Mouse (Mus musculus): Measurements from ENCODE around the gene Asrgl1. TPM values are rescaled to one million over a fixed set of nuclear protein-coding genes. Genes with fewer than 3 reads are reported as not detected.

The Asrgl1 gene
- polyA plus RNA-seq, 1 experiment from 2014 or later = 20.3 TPM

DNA sequence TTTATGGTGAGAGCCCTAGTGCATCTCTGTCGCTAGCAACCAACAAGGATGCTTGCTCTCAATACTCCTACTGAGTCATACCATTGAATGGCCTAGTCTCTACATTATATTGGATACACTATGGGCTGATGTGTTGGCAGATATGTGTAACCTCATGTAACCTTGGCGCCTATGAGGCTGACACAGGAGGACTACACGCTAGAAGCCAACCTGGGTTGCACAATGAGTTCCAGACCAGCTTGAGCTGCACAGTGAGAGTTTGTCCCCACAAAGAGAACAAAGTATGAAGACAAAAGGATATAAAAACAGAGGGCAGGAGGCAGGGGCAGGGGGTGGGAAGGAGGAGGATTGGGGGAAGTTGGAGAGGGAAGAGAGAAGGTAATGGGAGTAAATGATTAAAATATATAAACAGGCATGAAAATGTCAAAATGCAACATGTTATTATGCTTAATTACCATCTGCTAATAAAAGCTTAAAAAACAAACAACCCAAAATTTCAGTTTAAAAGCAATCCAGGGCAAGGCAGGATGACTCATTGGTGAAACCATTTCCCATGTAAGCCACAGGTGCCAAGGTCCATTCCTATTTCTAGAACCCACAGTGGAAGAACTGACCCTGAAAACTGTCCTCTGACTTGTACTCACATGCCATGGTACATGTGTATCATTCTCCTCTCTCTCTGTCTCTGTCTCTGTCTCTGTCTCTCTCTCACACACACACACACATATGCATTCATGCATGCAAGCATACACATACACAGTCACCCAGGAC lies 15.6 kb downstream of the Asrgl1 start:
- Histone ChIP-seq H3K9ac (no peak overlapping the region), H3K9me3 (no peaks in the 10 kb centered on the region), H3K36me3 (replicated peaks) (no peaks in the 10 kb centered on the region), H3K4me2 (no peak overlapping the region), H3K27ac (no peak overlapping the region), H3K27me3 (replicated peaks) (no peaks in the 10 kb centered on the region), H3K4me1 (no peaks in the 10 kb centered on the region), H3K4me3 (no peak overlapping the region)
- ATAC-seq (replicated peaks) = no peak
- WGBS = 90% methylated on average over 3 of the region's 3 CpGs

DNA sequence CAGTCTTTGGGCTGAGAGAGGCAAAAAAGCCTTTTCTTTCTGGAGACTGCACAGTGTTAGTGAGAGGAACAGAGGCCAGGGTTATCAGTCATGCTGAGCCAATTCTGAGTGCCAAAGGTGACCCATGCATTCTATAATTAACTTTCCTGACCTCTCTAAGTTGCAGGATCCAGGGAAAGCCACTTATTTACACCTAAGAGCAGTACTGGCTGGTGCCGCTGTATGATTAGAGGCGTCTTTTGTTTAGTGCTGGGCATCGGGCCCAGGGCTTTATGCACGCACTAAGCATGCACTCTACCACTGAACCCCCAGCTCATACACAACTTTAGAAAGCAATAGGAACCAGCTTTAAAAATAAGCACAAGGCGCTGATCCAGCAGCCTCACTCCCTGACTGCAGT lies 18.2 kb downstream of the Asrgl1 start:
- Histone ChIP-seq H3K4me3 (no peak overlapping the region), H3K4me2 (no peak overlapping the region), H3K9me3 (no peaks in the 10 kb centered on the region), H3K4me1 (no peaks in the 10 kb centered on the region), H3K27ac (no peak overlapping the region), H3K9ac (no peak overlapping the region), H3K27me3 (replicated peaks) (no peaks in the 10 kb centered on the region), H3K36me3 (replicated peaks) (0 out of 2 replicates have a peak, but pooled peaks cover 3% of the 10 kb centered on the region)
- WGBS = 77% methylated on average over 5 of the region's 5 CpGs
- ATAC-seq (replicated peaks) = no peak

- Histone ChIP-seq H3K27me3 (replicated peaks) (no peaks in the 10 kb centered on the region), H3K27ac (no peak overlapping the region), H3K9ac (no peak overlapping the region), H3K4me3 (no peak overlapping the region), H3K9me3 (no peaks in the 10 kb centered on the region), H3K36me3 (replicated peaks) (0 out of 2 replicates have a peak, but pooled peaks cover 3% of the 10 kb centered on the region), H3K4me2 (no peak overlapping the region), H3K4me1 (no peaks in the 10 kb centered on the region)
- 85% methylated on average over 4 of the region's 4 CpGs for WGBS
- no peak for ATAC-seq (replicated peaks)
These were observed 19.2 kb downstream of the Asrgl1 start for GRCm38 (mm10) chr19:9116268-9116667.

- Histone ChIP-seq H3K4me1 (no peaks in the 10 kb centered on the region), H3K9ac (no peak overlapping the region), H3K27ac (no peak overlapping the region), H3K9me3 (no peaks in the 10 kb centered on the region), H3K4me3 (no peak overlapping the region), H3K36me3 (replicated peaks) (0 out of 2 replicates have a peak, but pooled peaks cover 3% of the 10 kb centered on the region), H3K4me2 (no peak overlapping the region), H3K27me3 (replicated peaks) (no peaks in the 10 kb centered on the region)
- ATAC-seq (replicated peaks) = no peak
- 83% methylated on average over 8 of the region's 8 CpGs for WGBS
These were observed 23.4 kb downstream of the Asrgl1 start for GRCm38 (mm10) chr19:9112043-9112442.

DNA sequence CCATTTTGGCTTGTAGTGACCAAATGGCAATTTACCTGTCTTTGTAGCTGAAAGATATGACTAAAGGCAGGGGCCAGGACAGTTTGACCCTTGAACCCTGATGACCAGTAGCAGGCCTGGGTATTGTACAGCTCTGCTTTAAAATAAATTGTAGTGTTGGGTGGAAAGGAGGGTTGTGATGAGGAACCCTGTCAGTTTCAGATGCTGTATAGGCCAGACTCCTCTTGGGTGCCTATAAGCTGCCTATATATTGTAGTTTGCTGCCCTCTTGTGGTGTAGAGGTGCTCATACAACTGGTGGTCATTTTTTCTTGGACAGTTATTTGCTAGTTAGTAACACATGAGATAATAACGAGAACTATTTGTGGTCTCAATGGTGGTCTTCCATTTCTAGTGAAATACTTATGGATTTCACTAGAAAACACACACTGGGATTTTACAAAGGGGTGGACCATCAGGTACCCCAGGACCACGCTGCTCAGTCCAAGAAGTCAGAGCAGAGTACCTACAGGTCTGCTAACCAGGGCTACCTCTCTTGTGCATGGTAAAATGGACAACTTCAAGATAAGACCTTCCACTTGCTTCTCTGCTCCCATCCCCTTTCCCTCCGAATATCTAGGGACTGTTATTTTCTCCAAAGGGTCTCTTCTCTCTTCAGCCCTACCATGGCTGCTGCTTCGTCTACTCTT lies 25.1 kb downstream of the Asrgl1 start:
- Histone ChIP-seq H3K4me1 (no peaks in the 10 kb centered on the region), H3K36me3 (replicated peaks) (0 out of 2 replicates have a peak, but pooled peaks cover 3% of the 10 kb centered on the region), H3K4me2 (no peak overlapping the region), H3K9me3 (no peaks in the 10 kb centered on the region), H3K27ac (no peak overlapping the region), H3K27me3 (replicated peaks) (no peaks in the 10 kb centered on the region), H3K9ac (no peak overlapping the region), H3K4me3 (no peak overlapping the region)
- ATAC-seq (replicated peaks) = peak; percentile 93
- WGBS = 59% methylated on average over 4 of the region's 4 CpGs

GRCm38 (mm10) chr19:9108536-9108935 lies 26.9 kb downstream of the Asrgl1 start:
- H3K4me3 ChIP-seq = no peak overlapping the region
- no peaks in the 10 kb centered on the region for H3K9me3 ChIP-seq
- 97% methylated on average over 1 of the region's 1 CpGs for whole genome bisulfite sequencing
- no peak overlapping the region for H3K4me2 ChIP-seq
- no peaks in the 10 kb centered on the region for H3K4me1 ChIP-seq
- no peaks in the 10 kb centered on the region for H3K36me3 ChIP-seq (replicated peaks)
- ATAC-seq (replicated peaks) = no peak
- H3K27me3 ChIP-seq (replicated peaks) = no peaks in the 10 kb centered on the region
- H3K27ac ChIP-seq = no peak overlapping the region
- H3K9ac ChIP-seq = no peak overlapping the region

DNA sequence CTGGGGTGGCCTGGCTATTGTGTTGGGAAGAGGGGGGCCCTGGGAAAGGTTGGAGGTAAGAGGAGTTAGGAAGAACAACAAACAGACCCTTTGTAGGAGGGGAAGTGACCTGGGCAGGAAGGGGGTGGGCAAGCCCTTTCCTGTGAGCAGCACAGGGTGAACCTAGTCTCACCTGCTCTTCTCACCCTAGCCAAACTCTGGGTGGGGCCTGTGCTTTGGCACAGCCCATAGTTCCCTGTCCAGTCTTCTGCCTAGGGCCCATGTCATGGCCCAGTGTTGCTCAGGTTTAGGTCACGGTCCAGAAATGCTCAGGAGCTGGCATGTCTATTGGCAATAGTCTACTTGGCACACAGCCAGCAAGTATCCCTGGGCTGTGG lies 28.1 kb downstream of the Asrgl1 start:
- no peaks in the 10 kb centered on the region for H3K27me3 ChIP-seq (replicated peaks)
- no peak overlapping the region for H3K27ac ChIP-seq
- no peak for ATAC-seq (replicated peaks)
- H3K4me3 ChIP-seq = no peak overlapping the region
- no peaks in the 10 kb centered on the region for H3K9me3 ChIP-seq
- 69% methylated on average over 1 of the region's 1 CpGs for WGBS
- no peaks in the 10 kb centered on the region for H3K4me1 ChIP-seq
- no peak overlapping the region for H3K9ac ChIP-seq
- H3K36me3 ChIP-seq (replicated peaks) = no peaks in the 10 kb centered on the region
- H3K4me2 ChIP-seq = no peak overlapping the region

- Histone ChIP-seq H3K27ac (no peak overlapping the region), H3K4me3 (no peak overlapping the region), H3K9me3 (no peaks in the 10 kb centered on the region), H3K36me3 (replicated peaks) (no peaks in the 10 kb centered on the region), H3K27me3 (replicated peaks) (no peaks in the 10 kb centered on the region), H3K4me1 (no peaks in the 10 kb centered on the region), H3K9ac (no peak overlapping the region), H3K4me2 (no peak overlapping the region)
- 58% methylated on average over 4 of the region's 4 CpGs for WGBS
- no peak for ATAC-seq (replicated peaks)
These were observed 28.6 kb downstream of the Asrgl1 start for GRCm38 (mm10) chr19:9106751-9107378.

GRCm38 (mm10) chr19:9106096-9106495 lies 29.3 kb downstream of the Asrgl1 start:
- Histone ChIP-seq H3K27ac (no peak overlapping the region), H3K4me2 (no peak overlapping the region), H3K4me1 (no peaks in the 10 kb centered on the region), H3K9me3 (no peaks in the 10 kb centered on the region), H3K9ac (no peak overlapping the region), H3K4me3 (no peak overlapping the region), H3K27me3 (replicated peaks) (no peaks in the 10 kb centered on the region), H3K36me3 (replicated peaks) (no peaks in the 10 kb centered on the region)
- ATAC-seq (replicated peaks) = no peak
- 67% methylated on average over 5 of the region's 5 CpGs for WGBS

GRCm38 (mm10) chr19:9105101-9105685 lies 30.2 kb downstream of the Asrgl1 start:
- no peaks in the 10 kb centered on the region for H3K9me3 ChIP-seq
- H3K4me2 ChIP-seq = no peak overlapping the region
- no peaks in the 10 kb centered on the region for H3K27me3 ChIP-seq (replicated peaks)
- H3K4me3 ChIP-seq = no peak overlapping the region
- H3K4me1 ChIP-seq = no peaks in the 10 kb centered on the region
- WGBS = 63% methylated on average over 3 of the region's 3 CpGs
- H3K36me3 ChIP-seq (replicated peaks) = no peaks in the 10 kb centered on the region
- no peak for ATAC-seq (replicated peaks)
- H3K9ac ChIP-seq = no peak overlapping the region
- no peak overlapping the region for H3K27ac ChIP-seq

DNA sequence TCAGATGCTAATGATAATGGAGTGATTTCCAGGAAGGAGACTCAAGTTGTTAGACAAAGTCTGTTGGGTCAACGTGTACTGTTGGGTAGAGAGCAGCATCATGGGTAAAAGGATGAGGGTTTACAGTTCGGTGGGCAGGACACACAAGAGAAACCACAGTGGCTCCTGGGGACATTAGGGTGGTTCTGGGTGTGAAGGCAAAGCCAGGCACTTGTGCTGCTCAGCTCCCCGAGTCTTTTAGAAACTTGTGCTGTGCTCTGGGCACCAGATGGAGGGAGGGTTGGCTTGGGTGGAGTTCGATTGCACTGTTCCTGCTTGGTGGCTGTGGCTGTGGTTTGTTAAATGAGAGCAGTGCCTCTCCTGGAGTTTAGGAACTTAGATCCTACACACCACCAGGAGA lies 31.4 kb downstream of the Asrgl1 start:
- Histone ChIP-seq H3K36me3 (replicated peaks) (no peaks in the 10 kb centered on the region), H3K4me1 (no peaks in the 10 kb centered on the region), H3K27me3 (replicated peaks) (no peaks in the 10 kb centered on the region), H3K4me2 (no peak overlapping the region), H3K9me3 (no peaks in the 10 kb centered on the region), H3K27ac (no peak overlapping the region), H3K4me3 (no peak overlapping the region), H3K9ac (no peak overlapping the region)
- WGBS = 80% methylated on average over 4 of the region's 4 CpGs
- ATAC-seq (replicated peaks) = no peak

DNA sequence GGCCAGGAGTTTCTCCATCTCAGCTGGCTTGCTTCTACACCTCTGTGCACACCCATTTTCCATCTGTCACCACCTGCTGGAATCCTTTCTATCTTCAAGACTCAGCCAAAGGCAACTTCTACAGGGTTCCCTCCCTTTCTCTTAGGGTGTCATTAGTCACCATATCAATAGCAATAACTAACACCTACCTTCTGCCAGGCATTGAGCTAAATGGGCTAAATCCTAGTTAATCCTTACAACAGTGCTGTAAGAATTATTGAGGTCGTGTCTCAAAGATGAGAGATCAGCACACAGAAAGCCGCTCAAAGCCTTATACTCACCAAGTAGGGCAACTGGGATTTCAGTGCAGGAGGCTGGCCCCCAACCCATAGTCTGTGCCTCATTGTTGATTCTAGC lies 34.4 kb downstream of the Asrgl1 start:
- Histone ChIP-seq H3K4me2 (no peak overlapping the region), H3K36me3 (replicated peaks) (no peaks in the 10 kb centered on the region), H3K27me3 (replicated peaks) (no peaks in the 10 kb centered on the region), H3K9me3 (no peaks in the 10 kb centered on the region), H3K9ac (no peak overlapping the region), H3K4me1 (no peaks in the 10 kb centered on the region), H3K27ac (no peak overlapping the region), H3K4me3 (no peak overlapping the region)
- WGBS = 68% methylated on average over 2 of the region's 2 CpGs
- ATAC-seq (replicated peaks) = no peak

All from midbrain, embryonic 15.5 days (tissue).